In the genomic region with DNA sequence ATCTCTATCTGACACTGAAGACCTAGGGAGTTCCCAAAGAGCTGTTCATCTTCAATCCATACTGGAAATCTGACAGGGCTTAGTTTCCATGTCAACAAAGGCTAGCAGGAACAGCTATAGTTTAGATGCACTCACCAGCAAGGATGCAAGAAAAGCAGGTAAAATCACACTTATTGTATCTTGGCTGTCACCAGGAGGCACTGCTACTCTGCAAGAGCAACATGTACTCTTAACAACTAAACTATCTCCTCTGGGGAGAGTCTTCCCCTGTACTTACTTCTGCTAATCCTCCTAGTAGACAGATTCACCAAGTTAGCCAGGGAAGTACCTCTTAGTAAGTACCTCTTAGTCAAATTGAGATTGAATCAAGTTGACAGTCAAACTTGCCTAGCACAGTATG, we compare ENCODE assay signal across 14 mouse cellular contexts. TPM values are rescaled to one million over a fixed set of nuclear protein-coding genes. Genes with fewer than 3 reads are reported as not detected.
A peak's percentile ranks its signal among the peaks of the same experiment; 100 is the strongest.
DNase-seq lines count a peak whose midpoint lies in the region.
"Had no signal": no experiment of that assay in that cellular context is flagged by ENCODE, and none has a peak within 500 bp of the region (broad histone marks: within the 10 kb centered on the region; RNA-seq: fewer than 3 reads in every experiment).

No protein-coding gene starts in this region.

- intact Hi-C loops in left cerebral cortex, postnatal 14 days (cut with DNase I): no loop called here

- peak; percentile 9 for DNase-seq in adrenal gland, postnatal 25 days
- DNase-seq in adrenal gland, postnatal 4 days (ENCODE audit: low spot score in 2 of 2): no peak
- DNase-seq in thymus, postnatal 4 days: peak; percentile 11
- DNase-seq in thymus, postnatal 25 days: no peak
- peak; percentile 75 for DNase-seq in c-Kit-positive CD71-positive TER-119-positive erythroid progenitor cells, embryonic 14.5 days (ENCODE audit: low spot score)
- no peak for DNase-seq in cerebellum, postnatal 4 days (ENCODE audit: low spot score in 2 of 2)
- DNase-seq in left cerebral cortex, postnatal 14 days (ENCODE audit: low spot score in 2 of 2): no peak
- no peak for DNase-seq in layer of hippocampus, adult 18-20 months (ENCODE audit: low spot score in 2 of 2)
- DNase-seq: adrenal gland, adult 8-10 months; cerebellum, adult 9-11 months; gastrocnemius, postnatal 14 days; heart, adult 2 months; kidney, postnatal 14 days; right cerebral cortex, postnatal 25 days had no signal

RNA-seq across cellular contexts. Expression of gene Spta1, which starts 3.6 kb away (rescaled TPM):
- total RNA-seq in adrenal gland, postnatal 25 days (2021): 0.97 and 1.4 TPM in 2 replicates
- total RNA-seq in adrenal gland, postnatal 4 days (2021): 10 to 100 TPM in 1 of 2 experiments, 1 to 10 TPM in 1; 5.0 to 10.4 TPM
- total RNA-seq in left cerebral cortex, postnatal 14 days (2021): under 1 TPM; 0.19 to 0.24 TPM
- under 1 TPM; 0.05 TPM for total RNA-seq in layer of hippocampus, adult 18-20 months (2021)

RNA-seq across cellular contexts. Expression of gene Olfr420, which starts 13.6 kb away (rescaled TPM):
- total RNA-seq in adrenal gland, postnatal 25 days (2021): not detected in 2 replicates
- total RNA-seq in adrenal gland, postnatal 4 days (2021): not detected
- not detected for total RNA-seq in left cerebral cortex, postnatal 14 days (2021)
- total RNA-seq in layer of hippocampus, adult 18-20 months (2021): not detected
- total RNA-seq: adrenal gland, adult 8-10 months; gastrocnemius, postnatal 14 days; heart, adult 2 months had no signal

RNA-seq across cellular contexts. Expression of gene Olfr424, which starts 37.7 kb away (rescaled TPM):
- not detected in 2 replicates for total RNA-seq in adrenal gland, postnatal 25 days (2021)
- not detected for total RNA-seq in adrenal gland, postnatal 4 days (2021)
- not detected for total RNA-seq in left cerebral cortex, postnatal 14 days (2021)
- not detected for total RNA-seq in layer of hippocampus, adult 18-20 months (2021)
- total RNA-seq: adrenal gland, adult 8-10 months; gastrocnemius, postnatal 14 days; heart, adult 2 months had no signal

RNA-seq across cellular contexts. Expression of gene Olfr231, which starts 48.1 kb away (rescaled TPM):
- not detected in 2 replicates for total RNA-seq in adrenal gland, postnatal 25 days (2021)
- total RNA-seq in adrenal gland, postnatal 4 days (2021): not detected
- total RNA-seq in left cerebral cortex, postnatal 14 days (2021): not detected
- total RNA-seq in layer of hippocampus, adult 18-20 months (2021): not detected
- total RNA-seq: adrenal gland, adult 8-10 months; gastrocnemius, postnatal 14 days; heart, adult 2 months had no signal

Comparison
In these comparisons a context has a peak if more than half of its experiments do, and no peak if none do; other contexts are left out.
1. DNase-seq: peak in adrenal gland, postnatal 25 days (single experiment), thymus, postnatal 4 days (single experiment) and c-Kit-positive CD71-positive TER-119-positive erythroid progenitor cells, embryonic 14.5 days (single experiment); none in adrenal gland, postnatal 4 days (0 of 2), thymus, postnatal 25 days (single experiment), cerebellum, postnatal 4 days (0 of 2), left cerebral cortex, postnatal 14 days (0 of 2) and layer of hippocampus, adult 18-20 months (0 of 2).